Mouse (Mus musculus) frontal cortex, postnatal 25 days (tissue): ENCODE measurements around the gene Cdc42bpb.

Source experiments
- DNase-seq, 2 experiments: peaks; one replicate each; pipeline ENCODE4 v3.0.0; 2022; ENCODE audit warnings: low spot score in 2 of 2

Gene Cdc42bpb

DNA sequence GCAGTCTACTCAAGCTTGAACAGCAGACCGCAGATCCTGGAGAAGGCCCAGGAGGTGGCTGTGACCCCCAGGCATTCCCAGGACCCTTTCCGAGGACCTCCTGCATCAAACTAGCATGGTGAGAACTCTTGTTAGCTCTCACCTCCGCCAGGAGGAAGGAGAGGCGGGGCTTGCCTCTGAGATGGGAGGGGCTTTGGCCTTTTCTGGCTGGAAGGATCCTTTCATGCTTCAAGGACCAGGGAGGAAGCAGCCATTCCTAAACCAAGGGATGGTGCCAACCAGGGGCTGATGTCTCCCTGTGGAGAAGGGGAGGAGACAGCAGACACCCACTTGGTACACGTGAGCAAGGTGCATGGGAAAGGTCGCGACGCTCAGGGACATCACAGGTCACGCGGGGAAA, 93.0 kb downstream of the Cdc42bpb start:
- DNase-seq = no peak

DNA sequence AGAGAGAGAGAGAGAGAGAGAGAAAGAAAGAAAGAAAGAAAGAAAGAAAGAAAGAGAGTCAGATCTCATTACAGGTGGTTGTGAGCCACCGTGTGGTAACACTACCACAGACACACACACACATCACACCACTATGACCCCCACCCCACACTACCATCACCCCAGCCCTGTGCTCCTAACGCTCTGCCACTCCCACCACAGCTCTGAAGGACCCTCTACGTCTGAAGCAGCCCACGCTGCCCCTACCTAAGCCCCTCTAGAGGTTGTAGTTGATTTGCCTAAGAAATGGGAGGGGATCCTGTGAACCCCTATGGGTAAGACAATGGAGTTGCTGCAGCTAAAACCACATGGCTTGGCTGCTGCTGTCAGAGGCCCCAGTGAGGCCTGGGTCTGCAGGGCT, 93.9 kb downstream of the Cdc42bpb start:
- DNase-seq = no peak

GRCm38 (mm10) chr12:111276371-111276770, 101.1 kb downstream of the Cdc42bpb start:
- no peak for DNase-seq

DNA sequence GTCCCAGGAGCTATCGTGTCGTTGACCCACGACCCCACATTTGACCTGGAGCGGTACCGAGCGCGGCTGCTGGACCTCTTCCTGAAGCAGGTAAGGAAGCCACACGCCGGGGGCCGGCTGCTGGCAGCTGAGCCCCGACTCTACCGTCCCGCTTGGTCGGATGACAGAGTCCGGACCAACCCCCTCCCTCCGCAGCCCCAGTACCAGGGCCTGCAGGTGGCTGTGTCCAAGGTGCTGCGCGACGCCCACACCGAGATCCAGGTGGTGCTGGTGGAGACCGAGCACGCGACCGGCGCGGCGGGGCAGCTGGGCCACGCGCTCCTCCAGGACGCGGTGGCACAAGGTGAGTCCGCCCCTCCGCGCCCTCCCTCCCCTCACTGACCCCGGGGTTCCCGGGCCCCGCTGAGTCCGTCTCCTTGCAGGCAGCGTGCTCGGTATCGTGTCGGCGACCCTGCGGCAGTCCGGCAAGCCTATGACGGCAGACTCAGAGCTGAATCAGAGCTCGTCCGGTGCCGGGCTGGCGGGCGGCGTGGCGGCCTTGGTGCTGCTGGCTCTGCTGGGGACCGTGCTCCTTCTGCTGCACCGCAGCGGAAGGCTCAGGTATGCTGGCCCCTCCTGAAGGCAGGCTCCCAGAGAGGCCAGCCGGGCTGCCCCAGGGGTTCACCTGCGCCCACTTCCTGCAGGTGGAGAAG, 102.2 kb downstream of the Cdc42bpb start:
- DNase-seq = no peak

- no peak for DNase-seq
Measured at GRCm38 (mm10) chr12:111274447-111275149, 102.9 kb downstream of the Cdc42bpb start.

- no peak for DNase-seq
Measured at GRCm38 (mm10) chr12:111274006-111274405, 103.5 kb downstream of the Cdc42bpb start.

DNA sequence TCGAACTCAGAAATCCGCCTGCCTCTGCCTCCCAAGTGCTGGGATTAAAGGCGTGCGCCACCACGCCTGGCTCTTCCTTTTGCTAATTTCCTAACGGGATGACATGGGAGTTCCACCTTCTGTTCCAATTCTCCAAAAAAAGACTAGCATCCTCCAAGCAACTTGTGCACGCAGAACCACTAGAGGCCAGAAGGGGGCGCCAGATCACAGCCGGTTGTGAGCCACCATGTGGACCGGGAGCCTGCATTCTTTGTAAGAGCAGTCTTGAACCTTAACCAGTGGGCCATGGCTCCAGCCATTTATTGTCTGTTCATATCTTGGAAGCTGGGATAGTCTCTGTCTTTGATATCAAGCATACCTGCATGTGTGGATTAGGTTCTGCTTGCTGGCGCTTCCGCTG, 105.1 kb downstream of the Cdc42bpb start:
- DNase-seq = peak; percentile 80 to 85

DNA sequence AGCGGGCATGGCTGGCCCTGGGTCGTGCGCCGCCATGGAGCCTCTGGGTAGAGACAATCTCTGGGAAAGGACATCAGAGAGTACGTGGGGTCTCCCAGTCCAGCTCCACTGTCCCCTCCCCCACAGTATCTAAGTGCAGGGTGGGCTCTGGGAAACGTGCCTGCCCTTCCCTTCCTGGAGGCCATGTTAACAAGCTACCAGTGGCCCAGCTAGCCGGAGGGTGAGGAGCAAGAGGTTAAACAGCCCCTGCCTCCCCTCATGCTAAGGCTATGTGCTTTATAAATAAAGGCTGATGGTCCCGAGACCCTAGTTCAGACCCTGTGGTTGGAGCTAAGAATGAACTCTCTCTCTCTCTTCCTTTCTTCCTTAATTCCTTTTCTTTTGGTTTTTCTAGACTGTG, 105.6 kb downstream of the Cdc42bpb start:
- no peak for DNase-seq

- no peak for DNase-seq
Measured at GRCm38 (mm10) chr12:111271406-111271805, 106.1 kb downstream of the Cdc42bpb start.

- DNase-seq = no peak
Measured at GRCm38 (mm10) chr12:111270629-111271277, 106.8 kb downstream of the Cdc42bpb start, which contains the start of gene Amn. Gene Amn (plus strand): TSS chr12:111271095.

- DNase-seq = no peak
Measured at GRCm38 (mm10) chr12:111267673-111268325, 109.7 kb downstream of the Cdc42bpb start.

DNA sequence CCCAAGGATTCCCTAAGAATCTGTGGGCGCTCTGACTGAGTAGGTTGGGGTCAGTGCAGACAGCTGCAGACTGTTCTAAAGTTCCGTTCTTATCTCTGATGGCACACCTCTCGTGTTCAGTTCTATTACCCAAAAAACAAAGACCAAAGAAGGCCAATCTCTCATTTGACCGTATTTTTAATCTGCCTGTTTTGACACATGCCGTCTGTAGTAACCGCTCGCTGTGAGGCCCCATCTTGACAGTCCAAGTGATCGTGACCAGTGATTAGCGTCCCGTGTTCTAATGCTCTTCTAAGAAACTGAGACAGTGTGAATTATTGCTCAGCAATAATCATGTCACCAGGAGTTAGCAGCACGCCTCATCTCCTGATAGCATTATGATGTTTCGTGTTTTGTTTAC, 110.9 kb downstream of the Cdc42bpb start:
- no peak for DNase-seq

- no peak for DNase-seq
Measured at GRCm38 (mm10) chr12:111265212-111265611, 112.3 kb downstream of the Cdc42bpb start.

- DNase-seq = no peak
Measured at GRCm38 (mm10) chr12:111263650-111264049, 113.9 kb downstream of the Cdc42bpb start.

DNA sequence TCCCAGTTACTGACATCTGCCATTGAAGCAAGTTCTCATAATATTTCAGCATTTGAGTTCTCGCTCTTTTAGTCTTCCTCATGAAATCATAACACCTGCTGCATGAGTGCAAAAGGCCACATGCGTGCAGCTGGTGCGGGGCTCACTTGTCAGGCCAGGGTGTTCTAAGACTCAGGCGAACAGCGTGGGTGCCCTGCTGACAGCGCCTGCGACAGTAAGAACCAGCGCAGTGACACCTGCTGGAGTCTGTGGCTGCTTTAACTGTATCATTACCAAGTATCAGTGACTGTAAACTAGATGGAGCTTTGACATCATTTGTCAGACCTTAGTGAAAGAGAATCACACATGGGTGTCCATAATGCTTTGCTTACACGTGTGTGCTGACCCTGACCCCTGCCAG, 126.3 kb downstream of the Cdc42bpb start:
- no peak for DNase-seq

DNA sequence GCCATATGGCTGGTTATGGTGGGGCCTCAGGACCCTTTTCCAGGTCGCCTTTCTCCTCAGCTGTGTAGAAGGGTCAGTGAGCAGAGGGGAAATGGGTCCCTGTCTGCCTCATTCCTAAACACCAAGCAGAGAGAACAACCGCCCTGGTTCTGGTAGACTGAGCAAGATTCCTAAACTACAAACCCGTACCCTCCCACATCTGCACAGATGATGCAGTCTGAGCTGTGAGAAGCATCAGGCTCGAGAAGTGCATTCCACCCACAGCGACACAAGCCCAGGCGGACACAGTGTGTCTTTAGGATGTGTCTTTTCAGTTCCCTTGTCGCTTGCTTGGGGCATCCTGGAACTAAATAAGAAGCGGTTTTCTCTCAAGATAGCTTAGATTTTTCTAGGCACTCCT, 127.4 kb downstream of the Cdc42bpb start:
- no peak for DNase-seq

GRCm38 (mm10) chr12:111249095-111249494, 128.4 kb downstream of the Cdc42bpb start:
- no peak for DNase-seq

DNA sequence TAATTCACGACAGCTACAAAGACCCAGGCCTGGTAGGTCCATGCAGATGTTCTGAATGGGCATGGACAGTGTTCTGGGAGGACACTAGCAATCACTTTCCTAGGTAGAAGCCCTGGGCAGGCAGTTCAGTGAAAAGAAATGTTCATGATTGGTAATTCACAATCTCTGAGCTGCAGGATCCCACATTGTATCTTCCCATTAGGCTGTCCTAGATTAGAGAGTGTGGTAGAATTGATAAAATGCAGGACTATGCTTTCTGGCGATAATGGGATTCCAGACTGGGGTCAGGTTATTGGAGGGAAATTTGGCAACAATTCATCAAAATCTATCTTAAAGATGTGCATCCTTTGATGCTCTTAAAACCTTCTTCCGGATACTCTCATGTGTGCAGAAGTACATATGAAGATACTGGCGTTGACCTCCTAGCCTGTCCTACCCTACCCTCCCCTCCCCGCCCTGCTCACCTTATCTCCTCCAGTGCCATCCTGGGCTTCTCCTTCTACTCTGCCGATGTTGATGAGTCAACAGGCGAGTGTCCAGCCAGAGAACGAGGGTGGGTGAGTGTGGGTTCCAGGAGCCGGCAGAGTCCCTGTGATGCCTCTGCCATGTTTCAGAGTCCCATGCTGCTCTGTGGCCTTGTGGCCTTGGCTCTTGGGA, 130.6 kb downstream of the Cdc42bpb start:
- DNase-seq = no peak

DNA sequence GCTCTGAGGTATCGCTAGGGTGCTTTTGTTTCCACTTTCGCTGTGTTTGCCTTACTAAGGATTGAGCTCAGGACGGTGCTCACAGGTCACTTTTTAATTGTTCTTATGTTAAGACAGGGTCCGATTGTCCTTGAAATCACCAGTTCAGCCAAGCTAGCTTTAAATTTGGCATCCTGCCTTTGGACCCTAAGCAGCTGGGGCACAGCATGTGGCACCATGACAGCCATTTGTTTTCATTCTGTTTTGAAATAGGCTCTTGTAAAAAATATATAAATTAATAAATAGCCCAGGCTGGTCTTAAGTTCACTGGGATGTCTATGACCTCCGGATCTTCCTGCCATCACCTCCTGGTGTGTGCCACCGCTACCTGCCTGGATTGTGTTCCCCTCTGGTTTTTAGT, 132.4 kb downstream of the Cdc42bpb start:
- DNase-seq = no peak

DNA sequence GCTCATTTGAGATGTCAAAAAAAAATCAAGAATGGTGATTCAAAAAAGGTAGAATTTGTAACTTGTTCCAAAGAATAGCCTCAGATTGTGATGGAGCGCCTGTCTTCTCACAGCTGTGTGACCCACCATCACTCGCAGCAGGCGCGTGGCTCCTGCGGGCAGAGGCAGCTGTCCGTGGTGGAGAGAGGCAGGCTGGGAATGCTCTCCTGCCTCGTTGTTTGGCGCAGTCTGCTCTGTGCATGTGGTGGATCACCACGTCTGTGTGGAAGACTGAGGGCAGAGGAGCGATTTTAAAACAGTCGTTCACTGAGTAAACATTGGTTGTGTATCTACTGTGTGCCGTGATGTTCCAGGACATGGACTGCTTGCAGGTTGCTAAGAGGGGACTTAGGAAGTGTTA, 133.8 kb downstream of the Cdc42bpb start:
- DNase-seq = no peak
